Mouse (Mus musculus) C2C12 (cell line): Measurements from ENCODE around the gene Rnf180.

Experiments used
- CTCF ChIP-seq: IDR thresholded peaks from one replicate; pipeline ENCODE4 v1.5.1; 2011; ENCODE audit not compliant: control insufficient read depth, insufficient read depth, insufficient read length
- FOSL1 ChIP-seq: IDR thresholded peaks from one replicate; pipeline ENCODE4 v1.8.0; 2011; ENCODE audit warnings: mild to moderate bottlenecking, low read length; ENCODE audit not compliant: poor library complexity, insufficient read depth, severe bottlenecking
- MYOG ChIP-seq: IDR thresholded peaks from one replicate; pipeline ENCODE4 v1.6.1; 2011; ENCODE audit not compliant: control insufficient read depth, insufficient read length; ENCODE audit errors: extremely low read depth
- USF1 ChIP-seq: IDR thresholded peaks from one replicate; pipeline ENCODE4 v1.6.1; 2011; ENCODE audit warnings: low read depth, mild to moderate bottlenecking, control low read depth, moderate library complexity

DNA sequence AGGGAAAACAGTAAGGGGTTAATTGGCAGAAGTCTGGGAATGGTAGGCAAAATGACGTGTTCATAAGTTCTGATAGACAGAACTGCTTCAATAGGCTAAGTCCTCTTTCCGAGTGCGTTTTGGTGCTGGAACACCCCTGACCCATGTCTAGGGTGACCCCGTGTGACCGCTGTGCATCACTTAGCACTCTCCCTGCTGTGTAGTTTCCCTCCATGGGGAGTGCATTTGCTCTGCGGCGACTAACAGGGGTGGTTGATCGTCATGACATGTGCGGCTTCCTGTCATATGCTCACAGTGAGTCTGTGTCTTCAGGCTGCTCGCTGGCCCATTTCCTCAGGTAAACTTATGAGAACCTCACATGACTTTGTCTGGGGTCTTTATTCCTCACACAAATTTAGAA lies 70.6 kb downstream of the Rnf180 start:
- TF ChIP-seq FOSL1, result no peak
- TF ChIP-seq CTCF, result no peak
- TF ChIP-seq MYOG, result no peak
- TF ChIP-seq USF1, result no peak
